Mouse (Mus musculus): ENCODE results near the gene D5Ertd579e.

The D5Ertd579e gene

DNA sequence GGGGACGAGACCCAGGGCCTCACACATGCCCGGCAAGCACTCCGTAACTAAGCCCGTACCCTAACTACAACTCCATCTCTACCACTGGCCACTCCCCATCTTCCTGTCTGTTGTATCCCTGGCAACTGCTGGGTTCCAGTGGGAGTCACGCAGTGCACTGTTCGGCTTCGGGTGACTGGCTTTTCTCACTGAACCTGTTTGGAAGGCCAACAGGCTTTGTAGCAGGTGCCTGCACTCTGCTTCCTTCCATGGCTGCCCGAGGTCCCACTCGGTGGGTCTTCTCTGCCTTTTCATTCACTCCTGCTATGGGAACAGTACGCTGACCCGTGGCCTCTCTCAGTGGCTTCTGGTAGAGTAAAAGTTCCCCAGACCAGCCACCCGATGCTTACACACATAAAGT is 30.0 kb upstream of the D5Ertd579e start:
- Histone ChIP-seq H3K9me3 (ENCODE audit: low read length) (no peaks in the 10 kb centered on the region), H3K4me3 (replicated peaks; ENCODE audit: low read length) (no peak overlapping the region)
- no peak for TF ChIP-seq NANOG (IDR thresholded peaks at IDR 0.05; ENCODE audit: borderline replicate concordance, low read length)

GRCm38 (mm10) chr5:36724274-36724673 is 28.4 kb upstream of the D5Ertd579e start:
- TF ChIP-seq NANOG (IDR thresholded peaks at IDR 0.05; ENCODE audit: borderline replicate concordance, low read length): no peak
- Histone ChIP-seq H3K36me3 (ENCODE audit: insufficient read depth, low read length) (no peaks in the 10 kb centered on the region), H3K4me3 (replicated peaks; ENCODE audit: low read length) (no peak overlapping the region), H3K9me3 (ENCODE audit: low read length) (no peaks in the 10 kb centered on the region), H3K4me1 (replicated peaks; ENCODE audit: low read depth, low read length) (no peaks in the 10 kb centered on the region), H3K27me3 (ENCODE audit: insufficient read depth, low read length) (peaks cover 18% of the 10 kb centered on the region)

More for the DNA sequence above, 30.0 kb upstream of the D5Ertd579e start:
- peaks cover 13% of the 10 kb centered on the region; the same call in 1 of the 2 replicates for H3K27me3 ChIP-seq (ENCODE audit: insufficient read depth, low read length)
- peaks cover 1% of the 10 kb centered on the region; the same call in 1 of the 2 replicates for H3K4me1 ChIP-seq (replicated peaks; ENCODE audit: low read depth, low read length)
- H3K36me3 ChIP-seq (ENCODE audit: insufficient read depth, low read length): no peaks in the 10 kb centered on the region

GRCm38 (mm10) chr5:36723356-36723755 is 27.5 kb upstream of the D5Ertd579e start:
- H3K36me3 ChIP-seq (ENCODE audit: insufficient read depth, low read length): no peaks in the 10 kb centered on the region
- TF ChIP-seq POU5F1 (IDR thresholded peaks at IDR 0.05; ENCODE audit: borderline replicate concordance, low read length) (no peak), CTCF (conservative IDR thresholded peaks at IDR 0.05; ENCODE audit: low read length) (no peak), NANOG (IDR thresholded peaks at IDR 0.05; ENCODE audit: borderline replicate concordance, low read length) (no peak)
- no peaks in the 10 kb centered on the region for H3K4me1 ChIP-seq (replicated peaks; ENCODE audit: low read depth, low read length)
- no peaks in the 10 kb centered on the region for H3K9me3 ChIP-seq (ENCODE audit: low read length)
- peaks cover 17% of the 10 kb centered on the region for H3K27me3 ChIP-seq (ENCODE audit: insufficient read depth, low read length)
- no peak overlapping the region for H3K4me3 ChIP-seq (replicated peaks; ENCODE audit: low read length)

GRCm38 (mm10) chr5:36722415-36722856 is 26.6 kb upstream of the D5Ertd579e start:
- no peaks in the 10 kb centered on the region for H3K4me1 ChIP-seq (replicated peaks; ENCODE audit: low read depth, low read length)
- H3K27me3 ChIP-seq (ENCODE audit: insufficient read depth, low read length): peaks cover 16% of the 10 kb centered on the region
- H3K4me3 ChIP-seq (replicated peaks; ENCODE audit: low read length): no peak overlapping the region
- TF ChIP-seq POU5F1 (IDR thresholded peaks at IDR 0.05; ENCODE audit: borderline replicate concordance, low read length): no peak
- TF ChIP-seq NANOG (IDR thresholded peaks at IDR 0.05; ENCODE audit: borderline replicate concordance, low read length): no peak
- no peak for TF ChIP-seq CTCF (conservative IDR thresholded peaks at IDR 0.05; ENCODE audit: low read length)
- no peaks in the 10 kb centered on the region for H3K36me3 ChIP-seq (ENCODE audit: insufficient read depth, low read length)
- no peaks in the 10 kb centered on the region for H3K9me3 ChIP-seq (ENCODE audit: low read length)

DNA sequence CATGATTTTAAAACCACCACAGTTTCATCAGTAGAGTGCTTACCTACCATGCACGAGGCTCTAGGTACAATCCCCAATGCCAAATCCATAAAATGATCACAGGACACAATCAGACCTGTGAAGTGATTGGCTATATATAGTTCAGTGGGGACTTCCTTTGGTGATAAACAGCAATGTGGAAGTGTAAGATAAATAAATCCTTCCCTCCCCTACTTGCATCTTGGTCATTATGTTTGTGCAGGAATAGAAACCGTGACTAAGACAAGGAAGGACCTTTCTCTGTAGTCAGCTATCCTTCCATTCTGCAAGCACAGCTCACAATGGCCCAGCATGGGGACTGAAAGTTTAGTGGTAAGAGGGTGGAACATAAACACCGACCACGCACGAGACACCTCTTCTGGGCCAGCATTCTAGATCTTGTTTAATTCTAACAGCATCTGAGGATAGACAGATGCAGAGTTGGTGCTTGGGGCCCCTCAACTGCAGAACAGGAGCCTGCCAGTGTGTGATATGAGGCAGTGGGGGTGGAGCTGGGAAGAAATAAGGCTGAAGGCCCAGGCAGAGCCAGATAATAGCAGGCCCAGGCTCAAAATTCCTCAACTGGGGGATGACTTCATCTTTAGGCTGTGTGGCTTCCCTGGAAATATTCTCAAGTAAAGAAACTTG is 25.0 kb upstream of the D5Ertd579e start:
- H3K36me3 ChIP-seq (ENCODE audit: insufficient read depth, low read length): no peaks in the 10 kb centered on the region
- no peak overlapping the region for H3K4me3 ChIP-seq (replicated peaks; ENCODE audit: low read length)
- no peaks in the 10 kb centered on the region for H3K4me1 ChIP-seq (replicated peaks; ENCODE audit: low read depth, low read length)
- TF ChIP-seq POU5F1 (IDR thresholded peaks at IDR 0.05; ENCODE audit: borderline replicate concordance, low read length): no peak
- no peak for TF ChIP-seq NANOG (IDR thresholded peaks at IDR 0.05; ENCODE audit: borderline replicate concordance, low read length)
- no peak for TF ChIP-seq CTCF (conservative IDR thresholded peaks at IDR 0.05; ENCODE audit: low read length)
- no peaks in the 10 kb centered on the region for H3K9me3 ChIP-seq (ENCODE audit: low read length)
- H3K27me3 ChIP-seq (ENCODE audit: insufficient read depth, low read length): peaks cover 20% of the 10 kb centered on the region

- Histone ChIP-seq H3K27me3 (ENCODE audit: insufficient read depth, low read length) (peaks cover 20% of the 10 kb centered on the region), H3K36me3 (ENCODE audit: insufficient read depth, low read length) (no peaks in the 10 kb centered on the region), H3K4me3 (replicated peaks; ENCODE audit: low read length) (no peak overlapping the region), H3K4me1 (replicated peaks; ENCODE audit: low read depth, low read length) (no peaks in the 10 kb centered on the region), H3K9me3 (ENCODE audit: low read length) (no peaks in the 10 kb centered on the region)
- TF ChIP-seq CTCF (conservative IDR thresholded peaks at IDR 0.05; ENCODE audit: low read length) (no peak), POU5F1 (IDR thresholded peaks at IDR 0.05; ENCODE audit: borderline replicate concordance, low read length) (no peak), NANOG (IDR thresholded peaks at IDR 0.05; ENCODE audit: borderline replicate concordance, low read length) (no peak)
Observed at GRCm38 (mm10) chr5:36720219-36720618, 24.4 kb upstream of the D5Ertd579e start.

DNA sequence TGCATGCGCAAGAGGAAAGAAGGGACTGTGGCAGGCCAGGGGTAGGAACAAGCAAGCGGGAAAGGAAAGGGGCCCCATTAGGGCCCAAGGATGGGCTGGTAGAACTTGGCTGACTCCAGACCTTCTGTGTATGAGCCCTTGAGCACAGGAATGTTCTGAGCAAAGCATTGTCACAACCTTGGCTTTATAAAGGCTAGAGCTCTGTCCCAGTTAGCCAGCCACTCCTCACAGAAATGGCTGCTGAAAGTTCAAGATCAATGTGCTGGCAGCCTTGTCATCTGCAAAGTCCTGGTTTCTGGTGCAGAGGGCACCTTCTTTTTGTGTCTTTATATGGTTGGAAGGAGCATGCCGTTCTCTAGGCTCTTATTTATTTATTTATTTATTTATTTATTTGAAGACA is 23.8 kb upstream of the D5Ertd579e start:
- Histone ChIP-seq H3K36me3 (ENCODE audit: insufficient read depth, low read length) (no peaks in the 10 kb centered on the region), H3K4me1 (replicated peaks; ENCODE audit: low read depth, low read length) (no peaks in the 10 kb centered on the region), H3K4me3 (replicated peaks; ENCODE audit: low read length) (no peak overlapping the region), H3K9me3 (ENCODE audit: low read length) (no peaks in the 10 kb centered on the region), H3K27me3 (ENCODE audit: insufficient read depth, low read length) (peaks cover 26% of the 10 kb centered on the region)
- no peak for TF ChIP-seq POU5F1 (IDR thresholded peaks at IDR 0.05; ENCODE audit: borderline replicate concordance, low read length)
- no peak for TF ChIP-seq CTCF (conservative IDR thresholded peaks at IDR 0.05; ENCODE audit: low read length)
- TF ChIP-seq NANOG (IDR thresholded peaks at IDR 0.05; ENCODE audit: borderline replicate concordance, low read length): no peak

DNA sequence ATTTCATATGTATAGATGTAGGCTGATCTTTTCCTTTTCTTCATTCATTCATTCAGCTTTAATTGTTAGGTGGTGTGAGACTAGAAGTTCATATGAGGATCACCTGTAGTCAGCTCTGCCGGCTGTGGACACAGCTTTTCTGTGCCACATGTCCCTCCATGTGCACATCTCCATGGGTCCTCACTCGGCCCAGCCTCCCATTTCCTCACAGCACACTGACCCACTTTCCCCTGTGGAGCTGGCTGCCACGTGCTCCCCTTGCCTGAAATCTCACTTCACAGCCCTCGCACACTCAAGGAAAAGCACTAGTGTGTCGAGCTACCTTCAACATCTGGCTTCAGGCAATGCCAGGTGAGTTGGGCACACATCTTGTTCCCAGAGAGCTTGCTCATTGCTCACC is 23.3 kb upstream of the D5Ertd579e start:
- Histone ChIP-seq H3K9me3 (ENCODE audit: low read length) (no peaks in the 10 kb centered on the region), H3K4me1 (replicated peaks; ENCODE audit: low read depth, low read length) (no peaks in the 10 kb centered on the region), H3K27me3 (ENCODE audit: insufficient read depth, low read length) (peaks cover 28% of the 10 kb centered on the region), H3K4me3 (replicated peaks; ENCODE audit: low read length) (no peak overlapping the region), H3K36me3 (ENCODE audit: insufficient read depth, low read length) (no peaks in the 10 kb centered on the region)
- TF ChIP-seq POU5F1 (IDR thresholded peaks at IDR 0.05; ENCODE audit: borderline replicate concordance, low read length) (no peak), NANOG (IDR thresholded peaks at IDR 0.05; ENCODE audit: borderline replicate concordance, low read length) (no peak), CTCF (conservative IDR thresholded peaks at IDR 0.05; ENCODE audit: low read length) (no peak)

DNA sequence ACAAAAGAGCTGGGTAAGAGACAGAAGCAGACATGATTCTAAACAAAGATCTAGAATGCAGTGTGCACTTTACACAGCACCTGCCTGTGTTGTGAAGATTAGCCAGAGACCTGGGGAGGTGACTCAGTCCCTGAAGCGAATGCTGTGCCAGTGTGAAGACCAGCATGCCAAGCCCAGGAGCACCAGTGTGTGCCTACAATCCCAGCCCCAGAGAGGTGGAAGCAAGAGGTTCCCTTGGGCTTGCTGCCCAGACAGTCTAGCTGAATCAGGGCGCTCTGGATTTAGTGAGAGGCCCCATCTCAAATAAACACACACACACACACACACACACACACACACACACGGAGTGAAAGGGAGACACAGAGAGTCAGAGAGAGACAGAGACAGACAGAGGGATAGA is 22.1 kb upstream of the D5Ertd579e start:
- TF ChIP-seq POU5F1 (IDR thresholded peaks at IDR 0.05; ENCODE audit: borderline replicate concordance, low read length) (no peak), NANOG (IDR thresholded peaks at IDR 0.05; ENCODE audit: borderline replicate concordance, low read length) (no peak), CTCF (conservative IDR thresholded peaks at IDR 0.05; ENCODE audit: low read length) (no peak)
- peaks cover 26% of the 10 kb centered on the region for H3K27me3 ChIP-seq (ENCODE audit: insufficient read depth, low read length)
- H3K4me3 ChIP-seq (replicated peaks; ENCODE audit: low read length): no peak overlapping the region
- no peaks in the 10 kb centered on the region for H3K36me3 ChIP-seq (ENCODE audit: insufficient read depth, low read length)
- peaks cover 5% of the 10 kb centered on the region for H3K4me1 ChIP-seq (replicated peaks; ENCODE audit: low read depth, low read length)
- no peaks in the 10 kb centered on the region for H3K9me3 ChIP-seq (ENCODE audit: low read length)

Measured in E14TG2a.4 (cell line).